Comparison of ENCODE assay signal across 9 mouse cellular contexts in genomic region chr4:108360136-108361055, GRCm38 (mm10). TPM values are rescaled to one million over a fixed set of nuclear protein-coding genes. Genes with fewer than 3 reads are reported as not detected.
A peak's percentile ranks its signal among the peaks of the same experiment; 100 is the strongest.
DNase-seq lines count a peak whose midpoint lies in the region; ATAC-seq lines count a peak whose summit lies in the region.
"Had no signal": no experiment of that assay in that cellular context is flagged by ENCODE, and none has a peak within 500 bp of the region (broad histone marks: within the 10 kb centered on the region; RNA-seq: fewer than 3 reads in every experiment).

No protein-coding gene starts in this region.

- no peaks in the 10 kb centered on the region for H3K36me3 ChIP-seq in intestine, embryonic 16.5 days (ENCODE audit: control insufficient read depth, insufficient read depth, low read length)
- no peaks in the 10 kb centered on the region for H3K36me3 ChIP-seq in liver, embryonic 11.5 days (ENCODE audit: control insufficient read depth, insufficient read depth, low read length)
- no peaks in the 10 kb centered on the region for H3K36me3 ChIP-seq in neural tube, embryonic 12.5 days

- peak overlapping the region; percentile 16 for H3K4me3 ChIP-seq in intestine, embryonic 16.5 days (ENCODE audit: low read length)
- H3K4me3 ChIP-seq in liver, embryonic 11.5 days (ENCODE audit: low read depth, low read length) = peak overlapping the region; percentile 29
- no peak overlapping the region for H3K4me3 ChIP-seq in neural tube, embryonic 12.5 days
- H3K4me3 ChIP-seq: erythroblast, embryonic 14.5 days had no signal

- no peaks in the 10 kb centered on the region for H3K9me3 ChIP-seq in intestine, embryonic 16.5 days (ENCODE audit: control insufficient read depth, low read length)
- H3K9me3 ChIP-seq in liver, embryonic 11.5 days (ENCODE audit: control insufficient read depth, low read length) = no peaks in the 10 kb centered on the region
- H3K9me3 ChIP-seq in neural tube, embryonic 12.5 days = no peaks in the 10 kb centered on the region

- peak; percentile 49 for ATAC-seq in intestine, embryonic 16.5 days
- ATAC-seq in liver, embryonic 11.5 days (replicated peaks; ENCODE audit: low FRiP score) = 0 out of 2 replicates have a peak, but pooled peaks have one; percentile 23
- ATAC-seq in neural tube, embryonic 12.5 days (ENCODE audit: low FRiP score, low read depth) = peak; percentile 74

- DNase-seq in adrenal gland, adult (ENCODE audit: inconsistent age in 2 of 2, low spot score in 1 of 2) = peak; percentile 28 to 58
- DNase-seq in adrenal gland, adult 18-20 months (ENCODE audit: low spot score in 2 of 2) = no peak
- peak; percentile 94 for DNase-seq in brain, embryonic 18.5 days (ENCODE audit: low read depth, low spot score)
- peak; percentile 22 to 39 for DNase-seq in frontal cortex, postnatal 25 days (ENCODE audit: low spot score in 2 of 2)
- peak; percentile 77 for DNase-seq in liver, embryonic 11.5 days (ENCODE audit: low spot score)
- peak; percentile 43 for DNase-seq in thymus, postnatal 25 days

- no peaks in the 10 kb centered on the region for H3K27me3 ChIP-seq in intestine, embryonic 16.5 days (replicated peaks; ENCODE audit: control insufficient read depth, insufficient read depth, low read length)
- H3K27me3 ChIP-seq in liver, embryonic 11.5 days (replicated peaks; ENCODE audit: control insufficient read depth, insufficient read depth, low read length) = peaks cover 3% of the 10 kb centered on the region
- no peaks in the 10 kb centered on the region for H3K27me3 ChIP-seq in neural tube, embryonic 12.5 days (replicated peaks)

- H3K4me1 ChIP-seq in intestine, embryonic 16.5 days (ENCODE audit: control insufficient read depth, insufficient read depth, low read length) = peaks cover 33% of the 10 kb centered on the region
- peaks cover 31% of the 10 kb centered on the region for H3K4me1 ChIP-seq in liver, embryonic 11.5 days (replicated peaks; ENCODE audit: control insufficient read depth, insufficient read depth, low read length)
- peaks cover 39% of the 10 kb centered on the region for H3K4me1 ChIP-seq in neural tube, embryonic 12.5 days

- H3K4me2 ChIP-seq in intestine, embryonic 16.5 days (ENCODE audit: low read depth, low read length) = peak overlapping the region; percentile 23
- peak overlapping the region; percentile 61 for H3K4me2 ChIP-seq in liver, embryonic 11.5 days
- peak overlapping the region; percentile 40 for H3K4me2 ChIP-seq in neural tube, embryonic 12.5 days (replicated peaks)

- H3K9ac ChIP-seq in intestine, embryonic 16.5 days (ENCODE audit: low read depth, low read length) = peak overlapping the region; percentile 26; the same call in 1 of the 2 replicates
- H3K9ac ChIP-seq in liver, embryonic 11.5 days (ENCODE audit: low read depth, low read length) = no peak overlapping the region
- 0 out of 2 replicates have a peak overlapping the region, but pooled peaks have one; percentile 1 for H3K9ac ChIP-seq in neural tube, embryonic 12.5 days

- H3K27ac ChIP-seq in intestine, embryonic 16.5 days (ENCODE audit: low read length) = peak overlapping the region; percentile 73
- peak overlapping the region; percentile 63 for H3K27ac ChIP-seq in liver, embryonic 11.5 days (ENCODE audit: low read depth, low read length)
- H3K27ac ChIP-seq in neural tube, embryonic 12.5 days = peak overlapping the region; percentile 77

- WGBS in intestine, embryonic 16.5 days = 11% methylated on average over 28 of the region's 28 CpGs
- 10% methylated on average over 28 of the region's 28 CpGs for WGBS in liver, embryonic 11.5 days
- 5% methylated on average over 28 of the region's 28 CpGs for WGBS in neural tube, embryonic 12.5 days

RNA-seq across cellular contexts. Expression of gene Shisal2a, which starts 22.8 kb away (rescaled TPM):
- total RNA-seq in adrenal gland, adult 18-20 months (2021) = 1 to 10 TPM; 3.2 to 7.0 TPM
- 0.72 and 0.99 TPM in 2 replicates for polyA plus RNA-seq in intestine, embryonic 16.5 days (2015; fragmentation: Nextera tagmentation; extraction: Ambion mirVana)
- 1.0 and 1.9 TPM in 2 replicates for polyA plus RNA-seq in liver, embryonic 11.5 days (2014; fragmentation: Nextera tagmentation; extraction: Ambion mirVana)
- 3.2 and 3.5 TPM in 2 replicates for polyA plus RNA-seq in neural tube, embryonic 12.5 days (2016; fragmentation: Nextera tagmentation; extraction: Ambion mirVana)
- polyA plus RNA-seq: erythroblast, embryonic 14.5 days had no signal

RNA-seq across cellular contexts. Expression of gene Coa7, which starts 32.5 kb away (rescaled TPM):
- total RNA-seq in adrenal gland, adult 18-20 months (2021) = 10 to 100 TPM; 40.6 to 42.5 TPM
- polyA plus RNA-seq in intestine, embryonic 16.5 days (2015; fragmentation: Nextera tagmentation; extraction: Ambion mirVana) = 67.0 and 68.5 TPM in 2 replicates
- polyA plus RNA-seq in liver, embryonic 11.5 days (2014; fragmentation: Nextera tagmentation; extraction: Ambion mirVana) = 43.1 and 44.2 TPM in 2 replicates
- 52.5 and 54.8 TPM in 2 replicates for polyA plus RNA-seq in neural tube, embryonic 12.5 days (2016; fragmentation: Nextera tagmentation; extraction: Ambion mirVana)

RNA-seq across cellular contexts. Expression of gene Gpx7, which starts 46.4 kb away (rescaled TPM):
- total RNA-seq in adrenal gland, adult 18-20 months (2021) = 1 to 10 TPM; 4.3 TPM
- polyA plus RNA-seq in intestine, embryonic 16.5 days (2015; fragmentation: Nextera tagmentation; extraction: Ambion mirVana) = 33.0 and 34.9 TPM in 2 replicates
- polyA plus RNA-seq in liver, embryonic 11.5 days (2014; fragmentation: Nextera tagmentation; extraction: Ambion mirVana) = 21.5 and 21.8 TPM in 2 replicates
- 45.2 and 47.4 TPM in 2 replicates for polyA plus RNA-seq in neural tube, embryonic 12.5 days (2016; fragmentation: Nextera tagmentation; extraction: Ambion mirVana)
- polyA plus RNA-seq: erythroblast, embryonic 14.5 days had no signal

RNA-seq across cellular contexts. Expression of gene Zyg11b, which starts 59.5 kb away (rescaled TPM):
- 10 to 100 TPM; 28.8 to 43.9 TPM for total RNA-seq in adrenal gland, adult 18-20 months (2021)
- 5.7 and 5.9 TPM in 2 replicates for polyA plus RNA-seq in intestine, embryonic 16.5 days (2015; fragmentation: Nextera tagmentation; extraction: Ambion mirVana)
- 8.8 and 9.1 TPM in 2 replicates for polyA plus RNA-seq in liver, embryonic 11.5 days (2014; fragmentation: Nextera tagmentation; extraction: Ambion mirVana)
- polyA plus RNA-seq in neural tube, embryonic 12.5 days (2016; fragmentation: Nextera tagmentation; extraction: Ambion mirVana) = 28.3 and 29.5 TPM in 2 replicates

Comparison
In these comparisons a context has a peak if more than half of its experiments do, and no peak if none do; other contexts are left out.
1. DNase-seq: peak in adrenal gland, adult (2 of 2), brain, embryonic 18.5 days (single experiment), frontal cortex, postnatal 25 days (2 of 2), liver, embryonic 11.5 days (single experiment) and thymus, postnatal 25 days (single experiment); none in adrenal gland, adult 18-20 months (0 of 2).
2. ATAC-seq: peak in every context shown above with its lines; median percentile 74 in neural tube, embryonic 12.5 days; 49 in intestine, embryonic 16.5 days; 23 in liver, embryonic 11.5 days.
3. Peak in every context shown above with its lines, with median percentiles within 50 percentile points of each other: H3K27ac ChIP-seq and H3K4me2 ChIP-seq.